Mouse (Mus musculus): ENCODE results near the gene Tmbim1. TPM values are rescaled to one million over a fixed set of nuclear protein-coding genes. Genes with fewer than 3 reads are reported as not detected.
"Not testable (repeated sequence)": the region's sequence is repeated elsewhere in the genome, so short reads cannot be mapped to it uniquely, and the experiment has no call there.

Tmbim1 gene
- polyA plus RNA-seq, 1 experiment from 2014 or later: 15.9 TPM

GRCm38 (mm10) chr1:74294090-74294643, 11.3 kb downstream of the Tmbim1 start:
- H3K27ac ChIP-seq: peak overlapping the region; percentile 64; the same call in 1 of the 2 replicates
- peak overlapping the region; percentile 38; the same call in 1 of the 2 replicates for H3K9ac ChIP-seq
- no peaks in the 10 kb centered on the region for H3K9me3 ChIP-seq (replicated peaks)
- H3K4me1 ChIP-seq (replicated peaks): peaks cover 77% of the 10 kb centered on the region
- 87% methylated on average over 3 of the region's 3 CpGs for WGBS (ENCODE audit: insufficient replicate concordance)
- ATAC-seq (ENCODE audit: low read depth) (no peak), DNase-seq (no peak)
- peaks cover 47% of the 10 kb centered on the region for H3K36me3 ChIP-seq
- H3K4me3 ChIP-seq (replicated peaks): no peak overlapping the region
- no peaks in the 10 kb centered on the region for H3K27me3 ChIP-seq
- no peak overlapping the region for H3K4me2 ChIP-seq

GRCm38 (mm10) chr1:74293306-74293960, 12.0 kb downstream of the Tmbim1 start:
- Histone ChIP-seq H3K27me3 (no peaks in the 10 kb centered on the region), H3K4me3 (replicated peaks) (no peak overlapping the region), H3K4me1 (replicated peaks) (peaks cover 77% of the 10 kb centered on the region), H3K9ac (no peak overlapping the region), H3K27ac (peak overlapping the region; percentile 64), H3K4me2 (no peak overlapping the region), H3K36me3 (peaks cover 54% of the 10 kb centered on the region), H3K9me3 (replicated peaks) (no peaks in the 10 kb centered on the region)
- WGBS (ENCODE audit: insufficient replicate concordance): 83% methylated on average over 8 of the region's 8 CpGs
- no peak for DNase-seq
- ATAC-seq (ENCODE audit: low read depth): no peak

GRCm38 (mm10) chr1:74292331-74293020, 12.9 kb downstream of the Tmbim1 start:
- H3K4me1 ChIP-seq (replicated peaks): peaks cover 76% of the 10 kb centered on the region
- ATAC-seq (ENCODE audit: low read depth) (no peak), DNase-seq (no peak)
- H3K27ac ChIP-seq: peak overlapping the region; percentile 15; the same call in 1 of the 2 replicates
- peaks cover 58% of the 10 kb centered on the region for H3K36me3 ChIP-seq
- H3K27me3 ChIP-seq: no peaks in the 10 kb centered on the region
- WGBS (ENCODE audit: insufficient replicate concordance): 80% methylated on average over 11 of the region's 11 CpGs
- no peaks in the 10 kb centered on the region for H3K9me3 ChIP-seq (replicated peaks)
- no peak overlapping the region for H3K9ac ChIP-seq
- H3K4me2 ChIP-seq: no peak overlapping the region
- no peak overlapping the region for H3K4me3 ChIP-seq (replicated peaks)

- Histone ChIP-seq H3K4me3 (replicated peaks) (no peak overlapping the region), H3K9me3 (replicated peaks) (no peaks in the 10 kb centered on the region), H3K9ac (no peak overlapping the region), H3K27ac (peak overlapping the region; percentile 9; the same call in 1 of the 2 replicates), H3K4me1 (replicated peaks) (peaks cover 69% of the 10 kb centered on the region), H3K36me3 (peaks cover 58% of the 10 kb centered on the region), H3K4me2 (no peak overlapping the region), H3K27me3 (no peaks in the 10 kb centered on the region)
- DNase-seq: no peak
- no peak for ATAC-seq (ENCODE audit: low read depth)
- WGBS (ENCODE audit: insufficient replicate concordance): 86% methylated on average over 5 of the region's 5 CpGs
Observed at GRCm38 (mm10) chr1:74290141-74290540, 15.3 kb downstream of the Tmbim1 start.

GRCm38 (mm10) chr1:74289740-74290139, 15.7 kb downstream of the Tmbim1 start:
- H3K9ac ChIP-seq: no peak overlapping the region
- ATAC-seq (ENCODE audit: low read depth) (no peak), DNase-seq (no peak)
- H3K36me3 ChIP-seq: peaks cover 58% of the 10 kb centered on the region
- WGBS (ENCODE audit: insufficient replicate concordance): 80% methylated on average over 2 of the region's 2 CpGs
- peaks cover 65% of the 10 kb centered on the region for H3K4me1 ChIP-seq (replicated peaks)
- H3K4me3 ChIP-seq (replicated peaks): no peak overlapping the region
- no peaks in the 10 kb centered on the region for H3K27me3 ChIP-seq
- H3K27ac ChIP-seq: 0 out of 2 replicates have a peak overlapping the region, but pooled peaks have one; percentile 21
- H3K4me2 ChIP-seq: no peak overlapping the region
- H3K9me3 ChIP-seq (replicated peaks): no peaks in the 10 kb centered on the region

- Histone ChIP-seq H3K4me1 (replicated peaks) (peaks cover 60% of the 10 kb centered on the region), H3K9ac (no peak overlapping the region)
- ATAC-seq (ENCODE audit: low read depth): no peak
Observed at GRCm38 (mm10) chr1:74289248-74289647, 16.2 kb downstream of the Tmbim1 start.

GRCm38 (mm10) chr1:74288327-74288726, 17.1 kb downstream of the Tmbim1 start:
- peak overlapping the region; percentile 30 for H3K9ac ChIP-seq
- no peak overlapping the region for H3K4me3 ChIP-seq (replicated peaks)
- 58% methylated on average over 4 of the region's 4 CpGs for WGBS (ENCODE audit: insufficient replicate concordance)
- peaks cover 48% of the 10 kb centered on the region for H3K36me3 ChIP-seq
- no peak overlapping the region for H3K4me2 ChIP-seq
- DNase-seq: no peak
- ATAC-seq (ENCODE audit: low read depth): no peak
- H3K27ac ChIP-seq: peak overlapping the region; percentile 21; the same call in 1 of the 2 replicates
- peaks cover 59% of the 10 kb centered on the region for H3K4me1 ChIP-seq (replicated peaks)
- no peaks in the 10 kb centered on the region for H3K9me3 ChIP-seq (replicated peaks)
- no peaks in the 10 kb centered on the region for H3K27me3 ChIP-seq

More at GRCm38 (mm10) chr1:74289248-74289647, 16.2 kb downstream of the Tmbim1 start:
- no peaks in the 10 kb centered on the region for H3K27me3 ChIP-seq
- H3K4me3 ChIP-seq (replicated peaks): no peak overlapping the region
- H3K36me3 ChIP-seq: peaks cover 56% of the 10 kb centered on the region
- DNase-seq: no peak
- 0 out of 2 replicates have a peak overlapping the region, but pooled peaks have one; percentile 21 for H3K27ac ChIP-seq
- no peaks in the 10 kb centered on the region for H3K9me3 ChIP-seq (replicated peaks)
- WGBS (ENCODE audit: insufficient replicate concordance): 78% methylated on average over 9 of the region's 9 CpGs
- no peak overlapping the region for H3K4me2 ChIP-seq

- peaks cover 67% of the 10 kb centered on the region for H3K4me1 ChIP-seq (replicated peaks)
- ATAC-seq (ENCODE audit: low read depth); H3K9ac ChIP-seq; H3K27ac ChIP-seq; H3K4me2 ChIP-seq; DNase-seq; H3K27me3 ChIP-seq; H3K9me3 ChIP-seq (replicated peaks); H3K4me3 ChIP-seq (replicated peaks): not testable (repeated sequence)
- 52% methylated on average over 16 of the region's 17 CpGs for WGBS (ENCODE audit: insufficient replicate concordance)
- H3K36me3 ChIP-seq: peaks cover 45% of the 10 kb centered on the region
Observed at GRCm38 (mm10) chr1:74286869-74287607, 18.4 kb downstream of the Tmbim1 start.

- H3K4me2 ChIP-seq: peak overlapping the region; percentile 87
- peaks cover 48% of the 10 kb centered on the region for H3K36me3 ChIP-seq
- H3K27me3 ChIP-seq: no peaks in the 10 kb centered on the region
- peak overlapping the region; percentile 9 for H3K27ac ChIP-seq
- ATAC-seq (ENCODE audit: low read depth) (no peak), DNase-seq (no peak)
- H3K4me3 ChIP-seq (replicated peaks): peak overlapping the region; percentile 82
- H3K9ac ChIP-seq: peak overlapping the region; percentile 82
- 3% methylated on average over 23 of the region's 23 CpGs for WGBS (ENCODE audit: insufficient replicate concordance)
- H3K4me1 ChIP-seq (replicated peaks): peaks cover 64% of the 10 kb centered on the region
- H3K9me3 ChIP-seq (replicated peaks): no peaks in the 10 kb centered on the region
Observed at GRCm38 (mm10) chr1:74285212-74286010, 20.0 kb downstream of the Tmbim1 start.

- Histone ChIP-seq H3K9ac (peak within 1 kb of the TSS; percentile 86), H3K36me3 (peaks cover 48% of the 10 kb centered on the region), H3K27ac (peak within 1 kb of the TSS; percentile 87), H3K4me1 (replicated peaks) (peaks cover 58% of the 10 kb centered on the region), H3K9me3 (replicated peaks) (no peaks in the 10 kb centered on the region), H3K27me3 (no peaks in the 10 kb centered on the region), H3K4me3 (replicated peaks) (peak within 1 kb of the TSS; percentile 87), H3K4me2 (peak within 1 kb of the TSS; percentile 91)
- WGBS (ENCODE audit: insufficient replicate concordance): under 1% methylated on average over 56 of the region's 56 CpGs
- peak; percentile 100 for DNase-seq
- ATAC-seq (ENCODE audit: low read depth): peak; percentile 93
Observed at GRCm38 (mm10) chr1:74284543-74285160, 20.8 kb downstream of the Tmbim1 start, which contains the start of the genes Aamp and Pnkd. Gene Aamp, minus strand, starts transcription at chr1:74284738. Gene Pnkd, plus strand, starts transcription at chr1:74284930.

Data from liver, embryonic 13.5 days (tissue).